Mouse (Mus musculus) neural tube, embryonic 12.5 days (tissue): Measurements from ENCODE around the gene Usp10. TPM values are rescaled to one million over a fixed set of nuclear protein-coding genes. Genes with fewer than 3 reads are reported as not detected.

Source experiments
- ATAC-seq: fragments of 200-750 bp; cut with Nextera tagmentation; 2 replicates; pipeline ENCODE4 v1.8.0; 2017; ENCODE audit warnings: low read depth, mild to moderate bottlenecking, moderate TSS enrichment, moderate library complexity; ENCODE audit not compliant: low FRiP score
- H3K27ac ChIP-seq: fragments of 300-500 bp; sonication (generic); 2 replicates; pipeline ENCODE4 v1.5.1; 2016
- H3K27me3 ChIP-seq: fragments of 300-500 bp; sonication (generic); replicated peaks from 2 replicates; pipeline ENCODE4 v1.6.1; 2016; ENCODE audit warnings: mild to moderate bottlenecking
- H3K36me3 ChIP-seq: fragments of 300-500 bp; sonication (generic); 2 replicates; pipeline ENCODE4 v1.6.1; 2016; ENCODE audit warnings: mild to moderate bottlenecking
- H3K4me1 ChIP-seq: fragments of 300-500 bp; sonication (generic); 2 replicates; pipeline ENCODE4 v1.6.1; 2016
- H3K4me2 ChIP-seq: fragments of 300-500 bp; sonication (generic); replicated peaks from 2 replicates; pipeline ENCODE4 v1.6.1; 2016; ENCODE audit warnings: mild to moderate bottlenecking
- H3K4me3 ChIP-seq: fragments of 300-500 bp; sonication (generic); 2 replicates; pipeline ENCODE4 v1.5.1; 2016
- H3K9ac ChIP-seq: fragments of 300-500 bp; sonication (generic); 2 replicates; pipeline ENCODE4 v1.6.1; 2016; ENCODE audit warnings: mild to moderate bottlenecking
- H3K9me3 ChIP-seq: fragments of 300-500 bp; sonication (generic); 2 replicates; pipeline ENCODE4 v1.6.1; 2016; ENCODE audit warnings: mild to moderate bottlenecking
- WGBS: fragments of 180-500 bp; shearing (Covaris S2); methylation state at CpG from one replicate; pipeline ENCODE4 v1.1.7; 2016; 5-methylcytosine and 5-hydroxymethylcytosine counted together
- polyA plus RNA-seq: library from polyadenylated mRNA; unstranded; fragments of >200 nt; fragmentation: Nextera tagmentation; extraction: Ambion mirVana; gene quantifications from 2 replicates; pipeline ENCODE4 v1.2.1, GENCODE M21; 2016

Gene Usp10
- polyA plus RNA-seq, 1 experiment from 2014 or later = 142 TPM

GRCm38 (mm10) chr8:120004154-120004702 is 94.1 kb downstream of the Usp10 start:
- 36% methylated on average over 14 of the region's 14 CpGs for WGBS
- peak; percentile 25; the same call in 1 of the 2 replicates for ATAC-seq
- H3K27ac ChIP-seq = no peak overlapping the region

GRCm38 (mm10) chr8:120004705-120005381 is 94.7 kb downstream of the Usp10 start:
- Histone ChIP-seq H3K4me2 (0 out of 2 replicates have a peak overlapping the region, but pooled peaks have one; percentile 7), H3K4me1 (peaks cover 11% of the 10 kb centered on the region), H3K9me3 (no peaks in the 10 kb centered on the region), H3K36me3 (no peaks in the 10 kb centered on the region), H3K27ac (no peak overlapping the region), H3K27me3 (no peaks in the 10 kb centered on the region), H3K9ac (no peak overlapping the region), H3K4me3 (no peak overlapping the region)
- ATAC-seq = no peak
- 45% methylated on average over 2 of the region's 2 CpGs for WGBS

More at GRCm38 (mm10) chr8:120004154-120004702, 94.1 kb downstream of the Usp10 start:
- no peaks in the 10 kb centered on the region for H3K27me3 ChIP-seq
- no peak overlapping the region for H3K4me3 ChIP-seq
- H3K4me2 ChIP-seq = no peak overlapping the region
- no peaks in the 10 kb centered on the region for H3K36me3 ChIP-seq
- H3K9me3 ChIP-seq = no peaks in the 10 kb centered on the region
- H3K9ac ChIP-seq = no peak overlapping the region
- peaks cover 11% of the 10 kb centered on the region for H3K4me1 ChIP-seq

- no peaks in the 10 kb centered on the region for H3K36me3 ChIP-seq
- H3K9ac ChIP-seq = no peak overlapping the region
Measured at GRCm38 (mm10) chr8:120006645-120007160, 96.5 kb downstream of the Usp10 start.

More at GRCm38 (mm10) chr8:120006645-120007160, 96.5 kb downstream of the Usp10 start:
- Histone ChIP-seq H3K9me3 (no peaks in the 10 kb centered on the region), H3K27ac (no peak overlapping the region), H3K4me1 (peaks cover 11% of the 10 kb centered on the region), H3K4me3 (no peak overlapping the region), H3K4me2 (peak overlapping the region; percentile 7; the same call in 1 of the 2 replicates), H3K27me3 (no peaks in the 10 kb centered on the region)
- ATAC-seq = no peak
- 30% methylated on average over 9 of the region's 9 CpGs for WGBS

Other genes starting within 250 kb of the Usp10 start
- 0.82 and 1.6 TPM in 2 replicates for gene Wfdc1, start 244.0 kb upstream of the Usp10 start, polyA plus RNA-seq
- gene Atp2c2, start 210.4 kb upstream of the Usp10 start, polyA plus RNA-seq = 0.33 and 0.55 TPM in 2 replicates
- gene Tldc1, start 131.9 kb upstream of the Usp10 start, polyA plus RNA-seq = 11.6 and 12.1 TPM in 2 replicates
- gene Cotl1, start 69.8 kb upstream of the Usp10 start, polyA plus RNA-seq = 219 and 263 TPM in 2 replicates
- 10.8 and 10.9 TPM in 2 replicates for gene Klhl36, start 48.1 kb upstream of the Usp10 start, polyA plus RNA-seq
- not detected in 2 replicates for gene Gm20388, start 481 bp downstream of the Usp10 start, polyA plus RNA-seq
- 5.2 and 5.6 TPM in 2 replicates for gene Crispld2, start 82.1 kb downstream of the Usp10 start, polyA plus RNA-seq
- gene Zdhhc7, start 191.1 kb downstream of the Usp10 start, polyA plus RNA-seq = 33.7 and 35.3 TPM in 2 replicates
- gene 6430548M08Rik, start 203.8 kb downstream of the Usp10 start, polyA plus RNA-seq = 16.6 and 17.3 TPM in 2 replicates